Mouse (Mus musculus) testis, adult 2 months (tissue): ENCODE measurements at regions not wholly inside any gene's neighbourhood (a gene's known extent, or its start where the extent isn't known, plus 50 kb on each side); places are given as distances from the start of the nearest gene placed in this dataset.
"Not testable (repeated sequence)": the region's sequence is repeated elsewhere in the genome, so short reads cannot be mapped to it uniquely, and the experiment has no call there.

ENCODE experiments used
- H3K27ac ChIP-seq: fragments of 200-500 bp; 2 replicates; pipeline ENCODE4 v1.5.1; 2012; ENCODE audit warnings: low read depth, low read length; ENCODE audit not compliant: control insufficient read depth, insufficient read depth
- H3K27me3 ChIP-seq: fragments of 200-500 bp; 2 replicates; pipeline ENCODE4 v1.6.1; 2012; ENCODE audit warnings: mild to moderate bottlenecking, low read length, moderate library complexity; ENCODE audit not compliant: control insufficient read depth, insufficient read depth
- H3K36me3 ChIP-seq: fragments of 200-500 bp; 2 replicates; pipeline ENCODE4 v1.6.1; 2012; ENCODE audit warnings: mild to moderate bottlenecking, low read length; ENCODE audit not compliant: control insufficient read depth, insufficient read depth
- H3K4me1 ChIP-seq: fragments of 200-500 bp; 2 replicates; pipeline ENCODE4 v1.6.1; 2012; ENCODE audit warnings: low read length; ENCODE audit not compliant: control insufficient read depth, insufficient read depth
- H3K4me3 ChIP-seq: fragments of 200-500 bp; 2 replicates; pipeline ENCODE4 v1.5.1; 2012; ENCODE audit warnings: low read depth, mild to moderate bottlenecking, low read length, moderate library complexity, mixed read lengths; ENCODE audit not compliant: control insufficient read depth
- CTCF ChIP-seq: fragments of 200-500 bp; IDR thresholded peaks from 2 replicates; pipeline ENCODE4 v1.5.1; 2012; ENCODE audit warnings: low read depth, mild to moderate bottlenecking, inconsistent platforms, low read length, moderate library complexity; ENCODE audit not compliant: control insufficient read depth, insufficient read depth, insufficient replicate concordance
- POLR2A ChIP-seq: fragments of 200-500 bp; IDR thresholded peaks from 2 replicates; pipeline ENCODE4 v1.6.1; 2012; ENCODE audit warnings: low read depth, mild to moderate bottlenecking, inconsistent platforms, low read length, moderate library complexity; ENCODE audit not compliant: control insufficient read depth

- Histone ChIP-seq H3K27me3 (no peaks in the 10 kb centered on the region), H3K36me3 (no peaks in the 10 kb centered on the region), H3K4me1 (no peaks in the 10 kb centered on the region), H3K4me3 (no peak overlapping the region), H3K27ac (no peak overlapping the region)
- no peak for TF ChIP-seq POLR2A
- no peak for TF ChIP-seq CTCF
These were observed 393.3 kb upstream of the 1700008P02Rik start for GRCm38 (mm10) chr3:7013516-7013915.

- Histone ChIP-seq H3K4me3 (no peak overlapping the region), H3K36me3 (no peaks in the 10 kb centered on the region), H3K4me1 (no peaks in the 10 kb centered on the region), H3K27ac (no peak overlapping the region), H3K27me3 (no peaks in the 10 kb centered on the region)
- TF ChIP-seq POLR2A (no peak), CTCF (no peak)
These were observed 390.2 kb upstream of the 1700008P02Rik start for GRCm38 (mm10) chr3:7010294-7011087.

GRCm38 (mm10) chr3:7008671-7009217 lies 388.5 kb upstream of the 1700008P02Rik start:
- H3K27me3 ChIP-seq, result no peaks in the 10 kb centered on the region
- H3K4me3 ChIP-seq, result no peak overlapping the region
- TF ChIP-seq CTCF, result no peak
- TF ChIP-seq POLR2A, result no peak
- H3K27ac ChIP-seq, result no peak overlapping the region
- H3K4me1 ChIP-seq, result no peaks in the 10 kb centered on the region
- H3K36me3 ChIP-seq, result no peaks in the 10 kb centered on the region

GRCm38 (mm10) chr3:7007811-7008359 lies 387.6 kb upstream of the 1700008P02Rik start:
- no peak for TF ChIP-seq CTCF
- no peak for TF ChIP-seq POLR2A
- Histone ChIP-seq H3K27me3 (no peaks in the 10 kb centered on the region), H3K36me3 (no peaks in the 10 kb centered on the region), H3K4me1 (no peaks in the 10 kb centered on the region), H3K4me3 (no peak overlapping the region), H3K27ac (no peak overlapping the region)

- H3K4me3 ChIP-seq, H3K27ac ChIP-seq, H3K4me1 ChIP-seq, H3K27me3 ChIP-seq, H3K36me3 ChIP-seq: not testable (repeated sequence)
These were observed 371.5 kb upstream of the 1700008P02Rik start for GRCm38 (mm10) chr3:6991735-6992134.

- Histone ChIP-seq H3K36me3 (no peaks in the 10 kb centered on the region), H3K4me1 (no peaks in the 10 kb centered on the region), H3K27ac (no peak overlapping the region), H3K4me3 (no peak overlapping the region), H3K27me3 (no peaks in the 10 kb centered on the region)
- TF ChIP-seq CTCF (no peak), POLR2A (no peak)
These were observed 364.7 kb upstream of the 1700008P02Rik start for GRCm38 (mm10) chr3:6984918-6985317.

GRCm38 (mm10) chr3:6957681-6958080 lies 337.4 kb upstream of the 1700008P02Rik start:
- no peaks in the 10 kb centered on the region for H3K36me3 ChIP-seq
- no peaks in the 10 kb centered on the region for H3K27me3 ChIP-seq
- H3K27ac ChIP-seq, result no peak overlapping the region
- no peak overlapping the region for H3K4me3 ChIP-seq
- H3K4me1 ChIP-seq, result no peaks in the 10 kb centered on the region
- TF ChIP-seq CTCF (no peak), POLR2A (no peak)

- Histone ChIP-seq H3K36me3 (no peaks in the 10 kb centered on the region), H3K4me3 (no peak overlapping the region), H3K27ac (no peak overlapping the region), H3K4me1 (no peaks in the 10 kb centered on the region), H3K27me3 (no peaks in the 10 kb centered on the region)
- TF ChIP-seq POLR2A, result no peak
- no peak for TF ChIP-seq CTCF
These were observed 312.4 kb upstream of the 1700008P02Rik start for GRCm38 (mm10) chr3:6932535-6933103.
